Mouse (Mus musculus) kidney, embryonic 16.5 days (tissue): ENCODE data around the gene Cnr1. TPM values are rescaled to one million over a fixed set of nuclear protein-coding genes. Genes with fewer than 3 reads are reported as not detected.

ENCODE experiments used
- ATAC-seq: fragments of 200-750 bp; cut with Nextera tagmentation; 2 replicates; pipeline ENCODE4 v1.8.0; 2017; ENCODE audit warnings: moderate TSS enrichment; ENCODE audit not compliant: low FRiP score, low TSS enrichment
- H3K27ac ChIP-seq: fragments of 300-500 bp; sonication (generic); 2 replicates; pipeline ENCODE4 v1.5.1; 2014; ENCODE audit warnings: low read length
- H3K27me3 ChIP-seq: fragments of 300-500 bp; sonication (generic); 2 replicates; pipeline ENCODE4 v1.6.1; 2014; ENCODE audit warnings: low read length, control low read depth, mixed read lengths; ENCODE audit not compliant: insufficient read depth
- H3K36me3 ChIP-seq: fragments of 300-500 bp; sonication (generic); 2 replicates; pipeline ENCODE4 v1.6.1; 2014; ENCODE audit warnings: low read length, control low read depth, mixed read lengths; ENCODE audit not compliant: insufficient read depth
- H3K4me1 ChIP-seq: fragments of 300-500 bp; sonication (generic); 2 replicates; pipeline ENCODE4 v1.6.1; 2014; ENCODE audit warnings: low read length, control low read depth, mixed read lengths; ENCODE audit not compliant: insufficient read depth
- H3K4me2 ChIP-seq: fragments of 300-500 bp; sonication (generic); replicated peaks from 2 replicates; pipeline ENCODE4 v1.6.1; 2014; ENCODE audit warnings: low read depth, low read length
- H3K4me3 ChIP-seq: fragments of 300-500 bp; sonication (generic); 2 replicates; pipeline ENCODE4 v1.5.1; 2014; ENCODE audit warnings: mild to moderate bottlenecking, low read length
- H3K9ac ChIP-seq: fragments of 300-500 bp; sonication (generic); replicated peaks from 2 replicates; pipeline ENCODE4 v1.6.1; 2014; ENCODE audit warnings: low read length
- H3K9me3 ChIP-seq: fragments of 300-500 bp; sonication (generic); 2 replicates; pipeline ENCODE4 v1.6.1; 2016; ENCODE audit warnings: low read length, control low read depth
- WGBS: fragments of 180-500 bp; shearing (Covaris S2); extraction: QIAGEN DNeasy Blood & Tissue Kit; methylation state at CpG from one replicate; pipeline ENCODE4 v1.1.7; 2014; 5-methylcytosine and 5-hydroxymethylcytosine counted together
- polyA plus RNA-seq: library from polyadenylated mRNA; unstranded; fragments of >200 nt; fragmentation: Nextera tagmentation; extraction: Ambion mirVana; gene quantifications from 2 replicates; pipeline ENCODE4 v1.2.1, GENCODE M21; 2015

The Cnr1 gene
- polyA plus RNA-seq, 1 experiment from 2014 or later, result 0.45 TPM

- 96% methylated on average over 3 of the region's 3 CpGs for WGBS
- Histone ChIP-seq H3K4me1 (peaks cover 10% of the 10 kb centered on the region), H3K4me2 (no peak overlapping the region), H3K9me3 (no peaks in the 10 kb centered on the region), H3K4me3 (no peak overlapping the region), H3K27me3 (peaks cover 36% of the 10 kb centered on the region), H3K9ac (no peak overlapping the region), H3K36me3 (no peaks in the 10 kb centered on the region), H3K27ac (no peak overlapping the region)
- no peak for ATAC-seq
Observed at GRCm38 (mm10) chr4:33927644-33928043, 3.3 kb downstream of the Cnr1 start.

DNA sequence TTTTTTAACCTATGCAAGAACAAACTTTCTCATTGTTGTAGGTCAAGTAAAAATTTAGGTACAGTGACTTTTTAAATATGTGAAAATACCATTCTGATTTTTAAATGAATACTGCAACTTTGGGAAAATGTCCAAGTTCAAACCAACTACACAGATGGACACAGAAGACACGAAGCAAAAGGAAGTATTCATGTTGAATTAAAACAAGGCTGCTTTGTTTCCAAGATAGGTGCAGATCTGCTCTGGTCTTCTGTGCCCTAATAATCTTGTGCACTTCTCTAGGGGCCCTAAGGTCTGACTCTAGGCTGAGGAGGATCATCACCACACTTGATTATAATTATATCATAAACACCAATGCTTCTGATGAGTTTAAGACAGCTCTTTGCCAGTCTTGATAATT, 4.1 kb downstream of the Cnr1 start:
- no peak overlapping the region for H3K4me2 ChIP-seq
- H3K36me3 ChIP-seq, result no peaks in the 10 kb centered on the region
- ATAC-seq, result no peak
- 71% methylated on average over 1 of the region's 1 CpGs for WGBS
- H3K27me3 ChIP-seq, result peaks cover 28% of the 10 kb centered on the region
- no peak overlapping the region for H3K9ac ChIP-seq
- H3K4me1 ChIP-seq, result peaks cover 10% of the 10 kb centered on the region
- no peak overlapping the region for H3K4me3 ChIP-seq
- H3K9me3 ChIP-seq, result no peaks in the 10 kb centered on the region
- no peak overlapping the region for H3K27ac ChIP-seq

GRCm38 (mm10) chr4:33931347-33931746, 7.0 kb downstream of the Cnr1 start:
- Histone ChIP-seq H3K9me3 (no peaks in the 10 kb centered on the region), H3K27ac (no peak overlapping the region), H3K27me3 (peaks cover 13% of the 10 kb centered on the region), H3K4me1 (no peaks in the 10 kb centered on the region), H3K9ac (no peak overlapping the region), H3K36me3 (no peaks in the 10 kb centered on the region), H3K4me3 (no peak overlapping the region), H3K4me2 (no peak overlapping the region)
- no peak for ATAC-seq
- 82% methylated on average over 8 of the region's 8 CpGs for WGBS

GRCm38 (mm10) chr4:33941557-33941956, 17.2 kb downstream of the Cnr1 start:
- no peak overlapping the region for H3K9ac ChIP-seq
- H3K4me2 ChIP-seq, result no peak overlapping the region
- WGBS, result 77% methylated on average over 5 of the region's 5 CpGs
- ATAC-seq, result no peak
- no peaks in the 10 kb centered on the region for H3K4me1 ChIP-seq
- H3K9me3 ChIP-seq, result no peaks in the 10 kb centered on the region
- H3K4me3 ChIP-seq, result no peak overlapping the region
- H3K27me3 ChIP-seq, result no peaks in the 10 kb centered on the region
- H3K27ac ChIP-seq, result no peak overlapping the region
- no peaks in the 10 kb centered on the region for H3K36me3 ChIP-seq

DNA sequence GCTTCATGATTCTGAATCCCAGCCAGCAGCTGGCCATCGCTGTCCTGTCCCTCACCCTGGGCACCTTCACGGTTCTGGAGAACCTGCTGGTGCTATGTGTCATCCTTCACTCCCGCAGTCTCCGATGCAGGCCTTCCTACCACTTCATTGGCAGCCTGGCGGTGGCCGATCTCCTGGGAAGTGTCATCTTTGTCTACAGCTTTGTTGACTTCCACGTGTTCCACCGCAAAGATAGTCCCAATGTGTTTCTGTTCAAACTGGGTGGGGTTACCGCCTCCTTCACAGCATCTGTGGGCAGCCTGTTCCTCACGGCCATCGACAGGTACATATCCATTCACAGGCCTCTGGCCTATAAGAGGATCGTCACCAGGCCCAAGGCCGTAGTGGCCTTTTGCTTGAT, 19.5 kb downstream of the Cnr1 start:
- Histone ChIP-seq H3K4me3 (no peak overlapping the region), H3K4me2 (no peak overlapping the region), H3K36me3 (no peaks in the 10 kb centered on the region), H3K4me1 (no peaks in the 10 kb centered on the region), H3K27me3 (no peaks in the 10 kb centered on the region), H3K9me3 (no peaks in the 10 kb centered on the region), H3K9ac (no peak overlapping the region), H3K27ac (no peak overlapping the region)
- 92% methylated on average over 13 of the region's 13 CpGs for WGBS
- no peak for ATAC-seq

GRCm38 (mm10) chr4:33945742-33946141, 21.3 kb downstream of the Cnr1 start:
- no peak for ATAC-seq
- Histone ChIP-seq H3K36me3 (no peaks in the 10 kb centered on the region), H3K4me2 (no peak overlapping the region), H3K27me3 (no peaks in the 10 kb centered on the region), H3K9ac (no peak overlapping the region), H3K4me1 (no peaks in the 10 kb centered on the region), H3K4me3 (no peak overlapping the region), H3K27ac (no peak overlapping the region), H3K9me3 (no peaks in the 10 kb centered on the region)
- WGBS, result 82% methylated on average over 2 of the region's 2 CpGs

- no peaks in the 10 kb centered on the region for H3K27me3 ChIP-seq
- no peak for ATAC-seq
- 83% methylated on average over 3 of the region's 3 CpGs for WGBS
Observed at GRCm38 (mm10) chr4:33947584-33947983, 23.2 kb downstream of the Cnr1 start.

DNA sequence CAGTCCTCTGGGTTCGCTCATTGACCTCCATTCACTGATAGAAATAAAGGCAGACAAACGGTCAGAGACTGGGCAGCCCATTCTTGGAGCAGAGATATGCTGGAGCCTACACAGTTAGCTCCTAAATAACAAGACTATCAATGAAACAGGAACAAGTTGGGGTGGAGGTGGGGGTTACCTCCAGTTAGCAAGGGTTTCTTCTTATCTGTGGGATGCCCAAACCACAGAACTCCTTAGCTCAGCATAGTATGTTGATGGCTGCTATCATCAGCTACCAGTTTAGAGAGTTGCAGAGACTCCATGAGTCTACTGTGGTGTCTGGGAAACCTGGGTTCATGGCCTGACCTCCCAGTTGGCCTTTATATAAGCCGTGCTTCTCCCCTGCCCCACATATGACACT, 33.0 kb downstream of the Cnr1 start:
- H3K4me3 ChIP-seq, result no peak overlapping the region
- no peaks in the 10 kb centered on the region for H3K4me1 ChIP-seq
- H3K9ac ChIP-seq, result no peak overlapping the region
- H3K4me2 ChIP-seq, result no peak overlapping the region
- no peaks in the 10 kb centered on the region for H3K36me3 ChIP-seq
- H3K27me3 ChIP-seq, result no peaks in the 10 kb centered on the region
- ATAC-seq, result no peak
- WGBS, result 82% methylated on average over 3 of the region's 3 CpGs
- H3K9me3 ChIP-seq, result no peaks in the 10 kb centered on the region
- no peak overlapping the region for H3K27ac ChIP-seq

More at GRCm38 (mm10) chr4:33947584-33947983, 23.2 kb downstream of the Cnr1 start:
- no peak overlapping the region for H3K4me2 ChIP-seq
- no peaks in the 10 kb centered on the region for H3K36me3 ChIP-seq
- H3K27ac ChIP-seq, result no peak overlapping the region
- H3K4me3 ChIP-seq, result no peak overlapping the region
- no peaks in the 10 kb centered on the region for H3K9me3 ChIP-seq
- H3K9ac ChIP-seq, result no peak overlapping the region
- no peaks in the 10 kb centered on the region for H3K4me1 ChIP-seq

- Histone ChIP-seq H3K4me2 (no peak overlapping the region), H3K4me3 (no peak overlapping the region), H3K4me1 (no peaks in the 10 kb centered on the region), H3K9ac (no peak overlapping the region), H3K36me3 (no peaks in the 10 kb centered on the region), H3K27ac (no peak overlapping the region), H3K9me3 (no peaks in the 10 kb centered on the region), H3K27me3 (no peaks in the 10 kb centered on the region)
- ATAC-seq, result no peak
- WGBS, result 64% methylated on average over 3 of the region's 3 CpGs
Observed at GRCm38 (mm10) chr4:33958515-33958914, 34.1 kb downstream of the Cnr1 start.

DNA sequence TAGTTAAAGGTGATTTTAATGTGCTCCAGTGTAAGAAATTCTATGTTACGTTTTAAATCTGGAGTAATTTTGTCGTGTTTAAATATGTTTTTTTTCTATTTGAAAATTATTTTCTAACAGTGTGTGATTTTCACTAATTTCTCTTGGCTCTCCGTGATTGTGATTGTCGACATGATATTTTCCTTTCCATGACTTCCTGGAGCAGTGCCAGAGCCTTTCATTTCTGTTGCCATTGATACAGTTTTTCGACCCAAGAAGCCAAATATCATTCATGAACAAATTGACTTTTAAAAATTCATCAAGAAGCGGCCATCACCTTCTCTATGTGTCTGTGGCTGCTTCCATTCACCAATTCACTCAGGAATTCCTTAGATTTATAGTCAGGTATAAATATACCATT, 35.4 kb downstream of the Cnr1 start:
- Histone ChIP-seq H3K9me3 (no peaks in the 10 kb centered on the region), H3K36me3 (no peaks in the 10 kb centered on the region), H3K4me2 (no peak overlapping the region), H3K27ac (no peak overlapping the region), H3K27me3 (no peaks in the 10 kb centered on the region), H3K4me3 (no peak overlapping the region), H3K4me1 (no peaks in the 10 kb centered on the region), H3K9ac (no peak overlapping the region)
- ATAC-seq, result no peak
- 85% methylated on average over 6 of the region's 6 CpGs for WGBS

DNA sequence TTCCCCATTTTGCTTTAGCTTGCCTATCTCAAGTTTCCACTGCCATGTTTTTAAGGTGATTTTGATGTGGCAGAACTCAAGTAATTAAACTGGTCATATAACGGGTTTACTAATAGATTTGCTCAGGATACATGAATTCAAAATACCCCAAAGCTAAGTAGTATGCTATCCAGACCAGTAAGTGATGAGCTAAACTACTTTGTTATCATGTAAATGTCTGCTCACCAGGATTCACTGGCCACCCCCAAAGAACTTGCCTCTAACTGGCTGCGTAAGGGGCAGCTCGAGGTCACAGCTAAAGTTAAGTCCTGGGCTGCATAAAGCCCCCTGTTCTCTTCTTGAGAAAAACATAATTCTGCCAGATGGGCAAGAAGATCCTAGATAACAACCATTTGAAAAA, 46.3 kb downstream of the Cnr1 start:
- H3K4me1 ChIP-seq, result no peaks in the 10 kb centered on the region

More for the DNA sequence above, 46.3 kb downstream of the Cnr1 start:
- Histone ChIP-seq H3K36me3 (no peaks in the 10 kb centered on the region), H3K27me3 (no peaks in the 10 kb centered on the region), H3K4me2 (no peak overlapping the region), H3K4me3 (no peak overlapping the region), H3K9me3 (no peaks in the 10 kb centered on the region), H3K27ac (no peak overlapping the region), H3K9ac (no peak overlapping the region)
- WGBS, result 71% methylated on average over 3 of the region's 3 CpGs
- no peak for ATAC-seq
